Mouse (Mus musculus): ENCODE results near the gene Col9a1.

Col9a1 gene

GRCm38 (mm10) chr1:24177224-24177851 is at the start of gene Col9a1:
Gene Col9a1, plus strand, starts transcription at chr1:24177610.
- no peak for DNase-seq

GRCm38 (mm10) chr1:24127866-24128265 is 49.5 kb upstream of the Col9a1 start:
- DNase-seq = no peak

GRCm38 (mm10) chr1:24133853-24134252 is 43.6 kb upstream of the Col9a1 start:
- no peak for DNase-seq

GRCm38 (mm10) chr1:24134792-24135191 is 42.6 kb upstream of the Col9a1 start:
- no peak for DNase-seq

GRCm38 (mm10) chr1:24137133-24137532 is 40.3 kb upstream of the Col9a1 start:
- DNase-seq = peak; percentile 28 to 66

- no peak for DNase-seq
These were observed 36.9 kb upstream of the Col9a1 start for GRCm38 (mm10) chr1:24140555-24140954.

- DNase-seq = no peak
These were observed 33.9 kb upstream of the Col9a1 start for GRCm38 (mm10) chr1:24143504-24143903.

GRCm38 (mm10) chr1:24157751-24158150 is 19.7 kb upstream of the Col9a1 start:
- DNase-seq = no peak

- no peak for DNase-seq
These were observed 8.0 kb upstream of the Col9a1 start for GRCm38 (mm10) chr1:24169410-24169809.

GRCm38 (mm10) chr1:24171205-24171866 is 6.1 kb upstream of the Col9a1 start:
- peak in 1 of 2 experiments; percentile 35 for DNase-seq

- no peak for DNase-seq
These were observed 5.5 kb upstream of the Col9a1 start for GRCm38 (mm10) chr1:24171898-24172297.

GRCm38 (mm10) chr1:24172656-24173055 is 4.8 kb upstream of the Col9a1 start:
- DNase-seq = no peak

GRCm38 (mm10) chr1:24175761-24176160 is 1.6 kb upstream of the Col9a1 start:
- no peak for DNase-seq

GRCm38 (mm10) chr1:24179856-24180255 is 2.4 kb downstream of the Col9a1 start:
- no peak for DNase-seq

- DNase-seq = no peak
These were observed 7.6 kb downstream of the Col9a1 start for GRCm38 (mm10) chr1:24184981-24185380.

- DNase-seq = peak; percentile 22 to 35
These were observed 9.6 kb downstream of the Col9a1 start for GRCm38 (mm10) chr1:24186964-24187363.

- DNase-seq = no peak
These were observed 14.3 kb downstream of the Col9a1 start for GRCm38 (mm10) chr1:24191668-24192067.

- DNase-seq = no peak
These were observed 16.7 kb downstream of the Col9a1 start for GRCm38 (mm10) chr1:24194111-24194510.

GRCm38 (mm10) chr1:24195070-24195840 is 17.8 kb downstream of the Col9a1 start:
- DNase-seq = no peak

GRCm38 (mm10) chr1:24195951-24196517 is 18.6 kb downstream of the Col9a1 start:
- DNase-seq = no peak

- no peak for DNase-seq
These were observed 34.4 kb downstream of the Col9a1 start for GRCm38 (mm10) chr1:24211621-24212385.

- DNase-seq = no peak
These were observed 41.6 kb downstream of the Col9a1 start for GRCm38 (mm10) chr1:24219041-24219440.

- no peak for DNase-seq
These were observed 44.8 kb downstream of the Col9a1 start for GRCm38 (mm10) chr1:24222231-24222630.

Measured in lung, postnatal 4 days (tissue).